Mouse (Mus musculus) spleen, postnatal 10 days (tissue): ENCODE data around the gene Pikfyve.

ENCODE experiments used
- DNase-seq, 2 experiments: peaks; one replicate each; pipeline ENCODE4 v3.0.0; 2021 to 2022; ENCODE audit warnings: low spot score in 2 of 2

Gene Pikfyve

DNA sequence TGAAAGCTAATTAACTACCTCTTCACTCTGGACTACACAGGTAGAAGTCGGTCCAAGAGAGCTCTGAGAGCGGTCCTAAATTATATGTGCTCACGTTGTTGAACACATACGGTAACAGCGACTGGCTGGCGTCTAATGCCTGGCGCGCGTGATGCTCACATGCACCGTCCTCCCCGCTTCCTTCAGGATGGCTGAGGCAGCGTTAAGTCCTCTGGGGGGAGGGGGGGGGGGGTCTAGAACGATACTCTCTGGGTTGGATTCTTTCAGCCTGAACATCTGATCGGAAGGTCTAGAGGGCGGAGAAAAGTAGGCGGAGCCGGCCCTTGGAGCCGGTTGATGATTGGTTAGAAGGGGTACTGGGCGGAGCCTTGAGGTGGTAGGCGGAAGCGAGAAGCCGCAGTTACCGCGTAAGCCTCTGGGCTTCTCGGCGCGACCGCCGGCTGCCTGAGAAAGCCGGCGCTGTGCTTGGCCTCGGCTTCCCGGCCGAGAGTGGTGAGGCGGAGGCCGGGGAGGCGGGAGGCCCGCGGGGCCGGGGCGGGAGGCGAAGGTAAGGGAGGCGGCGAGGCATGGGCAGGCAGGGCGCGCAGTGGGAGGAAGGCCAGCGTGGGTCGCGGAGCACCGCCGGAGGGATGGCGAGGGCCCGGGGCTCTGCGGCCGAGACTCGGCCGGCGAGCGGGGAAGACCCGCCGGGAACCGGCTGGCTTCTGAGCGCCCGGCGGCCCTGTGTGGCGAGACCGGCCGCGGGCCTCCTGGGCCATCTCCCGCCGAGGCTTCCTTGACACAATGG lies at the start of gene Pikfyve, which contains the start of gene Idh1:
TSS of gene Pikfyve (plus strand) at position 397 of the 787 bp plus-strand sequence.
TSS of gene Idh1 (minus strand) at position 214 of the 787 bp plus-strand sequence.
- peak; percentile 96 to 97 for DNase-seq

DNA sequence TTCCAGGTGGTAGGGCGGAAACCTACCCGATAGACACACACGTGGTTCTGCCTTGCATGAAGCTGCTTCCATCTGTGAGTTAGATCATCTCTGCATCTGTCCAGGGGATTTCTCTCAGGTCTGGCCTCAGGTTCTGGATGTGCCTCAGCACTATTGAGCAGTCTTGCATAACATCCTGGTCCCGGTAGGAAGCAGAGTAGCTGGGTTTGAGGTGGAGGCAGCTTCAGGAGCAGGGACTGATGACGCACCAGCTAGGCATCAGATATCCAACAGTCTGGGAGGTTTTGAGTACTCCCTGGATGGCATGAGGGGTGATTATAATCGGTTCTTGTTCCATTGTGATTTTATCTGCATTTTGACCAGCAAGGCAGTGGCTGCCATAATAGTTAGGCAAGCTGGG lies 48.9 kb upstream of the Pikfyve start:
- no peak for DNase-seq

DNA sequence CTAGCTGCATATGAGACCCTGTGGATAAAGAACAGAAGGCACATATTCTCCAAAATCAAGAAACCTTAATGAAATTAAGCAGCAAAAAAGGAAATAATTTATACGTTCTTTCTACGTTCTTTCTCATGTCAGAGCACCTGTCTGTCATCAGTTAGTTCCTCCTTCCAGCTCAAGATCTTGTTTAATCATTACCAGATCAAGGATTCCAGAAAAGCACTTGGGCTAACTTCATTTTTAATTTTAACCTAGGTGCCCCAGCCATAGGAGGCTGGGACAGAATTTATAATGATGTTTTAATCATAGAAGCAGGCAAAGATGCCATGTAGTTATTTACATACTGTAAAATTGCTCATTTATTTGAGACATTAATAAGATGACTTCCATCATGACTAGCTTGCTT lies 41.7 kb upstream of the Pikfyve start:
- no peak for DNase-seq

DNA sequence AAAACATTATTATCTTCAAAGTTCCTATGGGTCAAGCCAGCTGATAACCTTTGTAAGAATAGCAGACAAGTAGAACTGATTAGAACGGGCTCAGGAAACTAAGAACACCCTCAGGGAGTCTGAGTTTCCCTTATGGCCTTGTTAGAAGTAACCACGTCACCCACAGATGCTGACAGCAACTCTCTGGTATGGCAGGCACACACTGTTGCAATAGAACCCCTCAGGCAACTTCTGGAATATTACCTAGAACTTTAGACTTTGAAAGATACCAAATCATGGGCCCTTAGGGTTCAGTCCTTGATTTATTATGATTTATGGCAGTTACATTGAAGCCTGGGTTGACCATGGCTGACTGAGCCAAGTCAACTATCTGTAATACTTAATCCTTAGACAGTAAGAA lies 39.9 kb upstream of the Pikfyve start:
- DNase-seq, result no peak

DNA sequence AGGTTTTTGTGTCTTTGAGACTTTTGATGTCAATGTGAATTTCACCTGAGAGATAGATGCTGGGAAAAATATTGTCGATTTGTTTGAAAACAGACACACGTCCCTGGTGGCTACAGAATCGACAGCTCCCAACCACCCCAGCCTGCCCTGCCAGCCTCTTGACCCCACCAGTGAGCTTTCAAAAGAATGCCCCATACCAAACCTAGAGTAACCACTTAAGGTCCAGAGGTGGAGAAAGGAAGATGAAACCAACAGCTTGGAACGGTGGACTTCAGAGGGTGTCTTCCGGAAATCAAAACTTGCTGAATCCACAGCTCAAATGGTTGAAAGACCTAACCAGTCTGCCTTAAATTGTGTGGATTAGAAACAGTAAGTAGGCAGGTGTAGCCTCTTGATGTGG lies 39.2 kb upstream of the Pikfyve start:
- no peak for DNase-seq

DNA sequence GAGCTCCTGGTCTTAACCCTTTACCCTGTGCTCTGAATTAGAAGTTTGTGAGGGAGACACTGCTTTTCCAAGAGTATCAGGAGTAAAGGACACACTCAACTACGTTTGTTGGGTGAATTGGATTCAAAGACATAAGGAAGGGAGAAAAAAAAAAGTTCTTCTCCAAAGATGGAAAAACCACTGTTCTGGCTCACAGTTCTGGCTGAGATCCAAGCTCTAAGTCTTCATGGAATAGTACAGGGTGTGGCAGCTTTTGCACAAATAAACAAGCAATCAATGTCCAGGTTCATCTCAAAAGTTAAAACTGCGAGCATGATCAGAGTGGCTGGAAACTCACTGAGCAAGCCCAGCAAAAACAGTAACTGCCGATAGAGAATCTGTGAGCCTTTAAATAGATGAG lies 38.5 kb upstream of the Pikfyve start:
- DNase-seq, result no peak

DNA sequence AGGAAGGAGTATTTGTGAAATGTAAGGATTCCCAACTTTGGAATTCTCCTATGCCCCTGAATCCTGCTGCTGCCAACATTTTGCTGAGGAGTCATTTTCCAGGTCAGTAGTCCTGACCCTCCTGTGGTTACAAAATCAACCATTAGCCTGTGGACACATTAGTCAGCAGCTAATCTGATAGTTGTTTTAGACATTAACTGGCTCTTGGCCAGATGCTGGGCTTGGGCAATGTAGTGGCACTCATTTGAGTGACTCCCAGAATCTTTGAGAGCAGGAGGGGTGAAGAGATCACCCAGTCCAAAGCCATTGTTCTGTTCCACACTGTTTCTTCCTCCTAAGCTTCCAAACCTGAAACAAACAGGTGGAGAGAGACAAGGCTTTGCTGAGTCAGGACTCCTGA lies 31.7 kb upstream of the Pikfyve start:
- no peak for DNase-seq

DNA sequence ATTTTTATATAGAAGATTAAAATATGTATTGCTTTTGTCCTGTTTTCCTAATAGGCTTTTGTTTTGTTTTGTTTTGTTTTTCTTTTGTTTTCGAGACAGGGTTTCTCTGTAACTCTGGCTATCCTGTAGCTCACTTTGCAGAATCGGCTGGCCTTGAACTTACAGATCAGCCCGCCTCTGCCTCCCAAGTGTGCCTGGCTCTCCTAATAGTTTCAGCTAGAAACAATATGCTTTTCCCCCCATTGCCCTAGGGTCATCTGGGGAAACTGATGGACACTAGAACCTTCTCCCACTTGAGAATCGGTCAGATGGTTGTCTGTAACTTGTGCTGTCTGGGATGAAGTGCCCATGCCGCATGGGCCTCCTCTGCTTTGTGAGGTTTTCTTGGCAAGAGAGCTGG lies 30.4 kb upstream of the Pikfyve start:
- no peak for DNase-seq

DNA sequence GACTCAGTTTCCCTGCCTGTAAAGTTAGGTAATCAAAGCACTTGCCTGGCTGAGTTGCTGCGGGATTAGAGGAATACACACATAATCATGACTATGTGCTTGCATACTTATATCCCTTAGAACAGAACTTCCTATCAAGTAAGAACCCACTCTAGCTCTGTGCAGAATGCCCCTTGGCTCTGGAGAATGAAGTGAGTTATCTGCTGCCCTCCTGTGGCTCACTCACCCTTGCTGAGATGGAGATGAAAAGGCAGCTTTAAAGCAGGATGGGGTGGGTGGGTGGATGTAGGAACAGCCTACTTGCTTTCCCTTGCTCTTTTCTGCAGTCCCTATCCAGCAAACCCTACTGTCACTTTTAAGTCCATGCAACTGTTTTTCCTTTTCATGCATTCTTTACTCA lies 24.3 kb upstream of the Pikfyve start:
- no peak for DNase-seq

DNA sequence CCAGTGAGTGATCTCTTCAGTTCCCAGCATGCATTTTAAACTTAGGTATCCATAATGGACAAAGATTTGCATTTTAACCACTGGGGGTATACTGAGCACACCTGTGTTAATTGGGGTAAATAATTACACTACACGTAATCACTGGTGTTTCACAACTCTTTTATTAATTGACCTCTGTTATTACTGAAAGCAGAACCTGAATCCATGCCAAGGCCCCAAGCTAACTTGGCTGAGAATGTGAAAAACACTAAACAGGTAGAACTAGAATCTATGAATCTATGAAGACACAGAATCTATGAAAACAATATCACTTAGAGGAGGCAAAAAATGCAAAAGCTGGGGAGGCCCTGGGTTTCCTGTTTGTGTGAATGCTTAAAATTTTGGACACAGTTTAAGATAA lies 19.0 kb upstream of the Pikfyve start:
- no peak for DNase-seq

DNA sequence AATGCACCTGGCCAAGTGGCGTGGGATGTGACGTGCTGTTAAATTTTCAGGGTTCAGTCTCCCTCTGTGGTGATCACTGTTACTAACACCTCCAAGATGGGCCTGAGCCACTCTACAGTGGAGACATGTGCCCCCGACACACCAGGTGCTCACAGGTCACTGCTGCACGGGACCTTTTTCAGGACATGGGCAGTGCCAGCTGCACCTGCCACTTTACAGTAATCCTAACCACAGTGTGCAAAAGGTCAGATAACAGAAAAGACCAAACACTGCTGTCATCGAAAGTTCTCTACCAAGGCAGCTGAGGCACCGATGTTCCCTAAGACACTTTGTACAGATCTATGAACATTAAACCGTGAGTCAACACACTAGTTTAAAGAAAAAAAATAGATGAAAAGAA lies 16.9 kb upstream of the Pikfyve start:
- DNase-seq, result no peak

DNA sequence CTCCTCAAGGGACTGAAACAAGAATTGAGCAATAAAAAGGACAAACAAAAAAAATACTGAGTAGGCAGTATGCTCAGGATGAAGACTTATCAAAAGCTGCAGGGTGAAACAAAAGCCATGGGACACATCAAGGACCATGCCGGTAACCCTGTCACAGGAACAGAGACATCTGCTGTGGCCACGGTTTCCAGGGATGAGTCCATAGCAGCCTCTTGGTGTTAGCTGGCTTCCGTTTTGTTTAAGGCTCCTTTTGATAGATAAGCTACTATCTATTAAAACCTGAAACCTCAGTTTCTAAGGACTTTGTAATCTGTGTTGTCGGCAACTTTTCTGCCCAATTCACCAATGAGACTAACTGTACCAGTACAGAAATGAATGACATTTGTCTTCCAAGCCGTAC lies 16.5 kb upstream of the Pikfyve start:
- no peak for DNase-seq

DNA sequence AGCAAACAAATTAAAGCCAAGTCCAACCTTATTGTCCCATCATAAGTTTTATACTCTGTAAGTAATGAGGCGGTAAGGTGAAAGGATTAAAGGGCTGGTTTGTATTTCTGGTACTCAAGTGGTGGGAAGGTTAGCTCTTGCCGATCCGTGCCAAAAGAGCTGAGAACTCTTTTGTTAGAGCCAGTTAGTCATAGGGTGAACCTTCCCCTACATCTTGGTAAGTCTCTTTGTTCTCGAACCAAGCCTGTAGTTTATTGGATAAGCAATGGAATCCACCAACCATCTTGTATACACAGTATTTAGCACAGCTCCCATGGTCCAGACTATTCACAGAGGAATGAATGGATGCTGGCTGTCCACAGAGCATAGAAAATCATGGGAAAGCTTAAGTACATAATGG lies 14.9 kb upstream of the Pikfyve start:
- DNase-seq, result no peak

DNA sequence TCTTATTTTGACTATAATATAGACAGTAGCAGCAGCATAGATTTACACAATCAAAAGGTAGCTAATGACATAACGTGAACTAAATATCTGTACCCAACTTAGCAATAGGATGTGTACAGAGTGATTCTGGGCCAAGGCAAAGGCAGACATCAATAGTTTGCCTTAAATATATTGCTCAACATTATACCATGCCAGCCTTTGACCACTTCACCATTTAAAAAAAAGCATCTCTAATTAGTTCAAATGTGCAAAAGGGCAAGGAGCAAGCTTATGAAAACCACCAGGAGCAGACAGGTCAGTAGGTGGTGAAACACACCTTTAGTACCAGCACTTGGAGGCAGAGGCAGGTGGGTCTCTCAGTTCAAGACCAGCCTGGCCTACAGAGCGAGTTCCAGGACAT lies 12.8 kb upstream of the Pikfyve start:
- no peak for DNase-seq

DNA sequence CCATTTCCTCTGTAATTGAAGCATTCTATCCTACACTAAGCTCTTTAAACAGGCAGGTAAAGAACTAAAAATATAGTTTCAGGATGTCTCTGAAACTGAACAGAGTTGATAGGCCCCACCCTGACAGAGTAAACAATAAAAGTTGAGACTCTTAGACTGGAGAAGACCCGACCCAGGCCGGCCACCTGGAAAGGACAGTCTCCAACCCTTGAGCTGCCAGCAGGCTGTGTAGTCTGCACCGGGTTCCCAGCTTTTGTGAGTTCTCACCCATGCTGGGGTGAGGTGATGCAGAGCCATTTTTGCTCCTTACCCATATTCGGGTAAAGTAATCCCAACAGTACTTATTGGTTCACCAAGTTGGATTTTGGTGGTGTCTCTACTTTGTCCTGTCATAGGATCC lies 10.3 kb upstream of the Pikfyve start:
- DNase-seq, result no peak

DNA sequence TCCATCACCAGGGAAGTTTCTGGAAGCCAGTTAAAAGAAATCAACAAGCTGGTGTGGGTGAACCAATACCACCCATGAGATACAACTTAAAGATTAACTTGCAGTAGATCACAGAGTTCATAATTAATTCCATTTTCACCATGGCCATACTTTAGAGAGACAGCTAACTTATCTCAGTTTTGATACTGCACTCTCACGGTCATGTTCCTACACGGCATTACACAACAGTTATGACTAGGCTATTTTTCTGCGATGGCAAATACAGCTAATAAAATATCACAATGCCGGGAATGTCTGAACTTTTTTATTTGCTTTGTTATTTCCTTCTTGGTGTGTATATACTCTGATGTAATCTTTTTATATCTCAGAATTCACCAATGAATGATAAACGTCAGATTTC lies 9.6 kb upstream of the Pikfyve start:
- DNase-seq, result no peak

DNA sequence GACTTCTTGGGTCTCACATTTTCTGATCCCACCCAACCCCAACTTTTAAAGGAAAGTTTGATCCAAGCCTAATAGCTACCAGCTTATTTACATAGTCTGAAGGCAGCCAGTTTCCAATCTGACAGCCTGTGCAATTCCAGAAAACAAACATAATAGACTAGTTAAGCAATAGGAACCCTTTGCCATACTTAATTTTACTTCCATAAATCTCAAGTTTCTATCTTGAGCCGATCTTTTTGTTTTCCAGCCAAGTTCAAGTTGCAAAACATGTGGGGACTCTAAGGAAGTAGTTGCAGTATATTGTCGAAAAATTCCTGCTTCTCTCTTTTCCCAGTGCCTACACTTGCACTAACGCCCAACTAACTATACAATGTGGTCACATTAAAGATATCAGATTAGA lies 9.0 kb upstream of the Pikfyve start:
- no peak for DNase-seq

DNA sequence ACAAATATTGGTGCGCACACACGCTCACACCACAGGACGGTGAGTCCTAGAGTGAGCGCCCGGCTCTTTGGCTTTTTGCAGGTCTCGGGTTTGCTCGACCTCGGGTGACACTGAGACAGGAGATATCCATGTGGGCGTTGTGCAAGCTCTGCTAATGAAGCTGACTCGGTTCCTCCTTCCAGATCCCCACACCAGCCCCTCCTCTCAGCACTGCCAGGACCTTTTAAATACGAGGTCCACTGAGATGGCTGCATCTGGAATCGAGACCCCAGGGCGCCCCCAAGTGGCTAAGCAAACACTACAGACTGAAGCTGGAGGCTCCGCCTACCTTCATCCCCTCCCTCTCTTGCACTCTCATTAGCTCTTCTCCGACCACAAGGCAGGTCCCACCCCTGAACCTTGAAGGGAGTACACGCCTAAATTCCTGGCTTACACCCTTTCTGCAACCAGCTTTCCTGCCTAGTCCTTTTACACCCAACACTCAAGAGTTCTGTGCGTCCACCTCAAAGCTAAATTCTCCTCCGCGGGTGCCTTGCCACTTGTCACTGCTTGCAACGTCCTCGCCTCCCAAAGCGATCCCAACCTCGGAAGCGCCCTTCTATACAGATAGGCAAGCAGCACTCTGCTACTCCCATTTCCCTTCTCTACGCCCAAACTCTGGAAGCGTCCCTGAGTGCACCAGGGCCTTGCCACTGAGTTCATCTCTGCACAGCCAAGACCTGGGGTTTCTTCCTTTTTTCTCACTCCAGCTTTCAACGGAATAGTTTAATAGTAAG lies 8.2 kb upstream of the Pikfyve start:
- peak; percentile 83 to 94 for DNase-seq

DNA sequence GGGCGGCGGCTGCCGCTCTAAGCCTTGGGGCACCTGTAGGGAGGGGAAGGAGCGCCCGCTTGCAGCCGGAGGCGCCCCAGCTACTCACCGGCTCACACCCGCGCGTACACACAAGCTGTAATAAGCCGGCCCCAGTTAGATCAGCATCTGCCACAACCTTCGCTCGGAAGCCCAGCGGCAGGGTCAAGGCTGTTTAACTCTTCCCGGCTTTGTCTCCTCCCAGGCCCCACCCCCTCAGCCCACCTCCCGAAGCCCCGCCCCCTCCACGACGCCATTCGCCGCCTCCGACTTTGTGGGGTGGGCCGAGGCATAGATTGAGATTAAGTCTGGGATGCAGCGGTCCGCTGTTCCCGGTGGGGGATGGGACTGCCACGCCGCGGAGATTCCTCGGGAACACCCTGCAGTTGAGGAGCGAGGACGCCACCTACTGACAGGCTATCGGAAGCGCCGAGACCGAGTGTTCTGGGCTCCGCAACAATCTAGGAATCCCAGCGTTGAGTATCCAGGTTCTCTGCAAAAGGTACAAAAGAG lies 7.5 kb upstream of the Pikfyve start:
- peak; percentile 77 to 91 for DNase-seq

DNA sequence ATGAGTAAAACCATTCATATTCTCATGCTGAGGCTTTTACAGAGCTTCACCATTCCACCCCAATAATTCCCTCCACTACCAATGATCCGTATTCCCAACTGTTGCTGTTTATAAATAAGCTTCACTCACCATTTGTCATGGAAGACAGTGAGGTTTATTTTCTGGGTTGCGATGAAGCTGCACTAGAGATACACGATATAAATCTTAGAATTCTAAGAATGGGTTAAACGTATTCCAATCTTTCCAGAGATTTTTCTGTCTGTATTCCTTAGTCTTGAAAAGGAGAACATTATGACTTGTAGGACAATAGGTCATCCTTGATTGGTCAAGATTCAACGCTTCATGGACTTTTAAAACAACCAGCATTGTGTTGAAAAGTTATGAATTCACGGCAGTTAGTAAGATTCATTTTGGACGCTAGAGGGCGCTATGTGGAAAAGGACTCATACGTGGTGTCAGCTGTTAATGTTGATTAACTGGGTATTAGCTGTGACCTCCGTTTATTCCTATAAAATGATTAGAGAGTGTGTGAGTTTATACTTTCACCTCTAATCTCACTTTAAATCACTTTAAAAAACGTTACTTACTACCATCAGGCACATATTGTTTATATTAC lies 6.7 kb upstream of the Pikfyve start:
- DNase-seq, result peak; percentile 45 to 77

DNA sequence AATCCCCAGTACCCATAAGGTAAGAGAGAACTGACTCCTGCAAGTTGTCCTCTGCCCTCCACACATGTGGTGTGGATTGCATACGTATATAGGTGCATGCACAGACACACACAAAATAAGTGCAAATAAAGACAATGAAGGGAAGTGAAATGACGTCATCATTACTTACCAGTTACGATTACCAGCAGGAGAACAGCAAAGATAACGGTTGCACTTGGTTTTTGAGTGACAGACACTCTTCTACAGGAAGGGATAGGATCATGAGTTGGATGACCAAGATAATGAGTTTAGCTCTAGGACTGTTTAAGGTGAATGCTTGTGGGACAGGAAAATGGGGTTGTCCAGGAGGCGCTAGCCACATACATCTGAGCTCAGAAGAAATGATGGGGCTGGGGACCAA lies 5.0 kb upstream of the Pikfyve start:
- DNase-seq, result no peak

DNA sequence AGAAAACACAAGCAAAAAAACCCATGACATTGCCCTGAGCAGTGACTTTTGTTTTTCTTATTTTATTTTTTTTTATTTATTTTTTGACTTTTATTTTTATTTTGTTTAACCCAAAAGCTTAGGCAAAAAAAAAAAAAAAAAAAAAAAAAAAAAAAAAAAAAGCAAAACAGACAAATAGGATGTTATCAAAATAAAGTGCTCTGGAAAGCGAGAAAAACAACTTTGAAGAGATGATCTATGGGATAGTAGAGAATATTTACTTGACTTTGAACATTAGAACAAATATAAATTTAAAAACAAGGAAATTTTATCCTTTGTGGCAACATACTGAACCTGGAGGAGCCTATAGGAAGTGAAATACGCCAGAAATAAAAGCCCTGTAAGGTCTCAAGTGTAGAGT lies 2.5 kb upstream of the Pikfyve start:
- no peak for DNase-seq

DNA sequence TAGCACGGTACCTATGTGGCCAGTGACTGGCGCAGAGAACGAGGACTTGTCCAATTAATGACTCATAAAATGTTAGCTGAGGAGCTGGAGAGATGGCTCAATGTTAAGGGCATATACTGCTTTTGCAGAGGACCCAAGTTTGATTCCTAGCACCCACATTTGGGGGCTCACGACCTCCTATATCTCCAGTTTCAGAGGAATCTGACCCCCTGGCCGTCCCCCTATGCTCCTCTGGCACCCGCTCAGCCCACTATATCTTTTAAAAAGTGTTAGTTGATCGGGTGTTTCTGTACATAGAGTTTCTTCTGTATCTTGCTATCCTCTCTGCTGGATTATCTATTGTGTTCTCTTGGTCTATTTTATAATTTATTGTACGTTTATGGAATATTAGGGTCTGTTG lies 1.5 kb upstream of the Pikfyve start:
- no peak for DNase-seq
